Mouse (Mus musculus) T-helper 17 cell (primary cell): Measurements from ENCODE around the gene Fntb.

Experiments
- in situ Hi-C, 2 experiments: fragments of 300-600 bp; cut with MboI, MseI; formaldehyde crosslinking; loops; 1 replicate in 1 of 2; 2 replicates in 1 of 2; pipeline ENCODE4 v1.15.1; 2025; ENCODE audit warnings: high pct_unique_total_duplicates in 2 of 2

Gene Fntb

GRCm38 (mm10) chr12:76880131-76880530, 114.7 kb downstream of the Fntb start:
- in situ Hi-C loops: no loop called here

GRCm38 (mm10) chr12:76883824-76884223, 118.4 kb downstream of the Fntb start:
- in situ Hi-C loops: no loop called here

GRCm38 (mm10) chr12:76885103-76885502, 119.7 kb downstream of the Fntb start:
- in situ Hi-C loops: no loop called here

- in situ Hi-C loops: no loop called here
These were observed 121.4 kb downstream of the Fntb start for GRCm38 (mm10) chr12:76886826-76887225.

- in situ Hi-C loops: no loop called here
These were observed 122.6 kb downstream of the Fntb start for GRCm38 (mm10) chr12:76887941-76888340.

GRCm38 (mm10) chr12:76889404-76890184, 124.2 kb downstream of the Fntb start:
- in situ Hi-C loops: no loop called here

- in situ Hi-C loops: no loop called here
These were observed 125.8 kb downstream of the Fntb start for GRCm38 (mm10) chr12:76891160-76891559.

- in situ Hi-C loops: no loop called here
These were observed 127.7 kb downstream of the Fntb start for GRCm38 (mm10) chr12:76892910-76893695.

GRCm38 (mm10) chr12:76894792-76895559, 129.6 kb downstream of the Fntb start:
- in situ Hi-C loops: no loop called here

GRCm38 (mm10) chr12:76895777-76896176, 130.4 kb downstream of the Fntb start:
- in situ Hi-C loops: no loop called here

- in situ Hi-C loops: no loop called here
These were observed 131.2 kb downstream of the Fntb start for GRCm38 (mm10) chr12:76896566-76896965.

GRCm38 (mm10) chr12:76897006-76897405, 131.6 kb downstream of the Fntb start:
- in situ Hi-C loops: no loop called here

- in situ Hi-C loops: no loop called here
These were observed 132.8 kb downstream of the Fntb start for GRCm38 (mm10) chr12:76898141-76898540.

GRCm38 (mm10) chr12:76899261-76899975, 134.0 kb downstream of the Fntb start:
- in situ Hi-C loops: no loop called here

GRCm38 (mm10) chr12:76901508-76902294, 136.3 kb downstream of the Fntb start:
- in situ Hi-C loops: no loop called here

- in situ Hi-C loops: no loop called here
These were observed 140.9 kb downstream of the Fntb start for GRCm38 (mm10) chr12:76906278-76906677.

GRCm38 (mm10) chr12:76909218-76909617, 143.8 kb downstream of the Fntb start:
- in situ Hi-C loops: no loop called here

GRCm38 (mm10) chr12:76910258-76910940, 145.0 kb downstream of the Fntb start:
- in situ Hi-C loops: no loop called here

GRCm38 (mm10) chr12:76911171-76911726, 145.9 kb downstream of the Fntb start:
- in situ Hi-C loops: no loop called here

- in situ Hi-C loops: no loop called here
These were observed 146.8 kb downstream of the Fntb start for GRCm38 (mm10) chr12:76912193-76912592.
